ENCODE assay signal across 9 mouse cellular contexts in genomic region chr11:32009961-32010662, GRCm38 (mm10). TPM values are rescaled to one million over a fixed set of nuclear protein-coding genes. Genes with fewer than 3 reads are reported as not detected.
A peak's percentile ranks its signal among the peaks of the same experiment; 100 is the strongest.
DNase-seq lines count a peak whose midpoint lies in the region; ATAC-seq and TF ChIP-seq lines count a peak whose summit lies in the region.
"Had no signal": no experiment of that assay in that cellular context is flagged by ENCODE, and none has a peak within 500 bp of the region (broad histone marks: within the 10 kb centered on the region; RNA-seq: fewer than 3 reads in every experiment).

No protein-coding gene starts in this region.

- H3K9me3 ChIP-seq in lung, embryonic 14.5 days (ENCODE audit: low read depth, low read length): no peaks in the 10 kb centered on the region
- peaks cover 19% of the 10 kb centered on the region for H3K9me3 ChIP-seq in forebrain, embryonic 13.5 days (replicated peaks)

- no peak for TF ChIP-seq POLR2A in brain, embryonic 14.5 days (IDR thresholded peaks at IDR 0.05; ENCODE audit: borderline replicate concordance, extremely low read depth, insufficient read depth, insufficient read length, poor library complexity, severe bottlenecking)

- H3K4me1 ChIP-seq in lung, embryonic 14.5 days (ENCODE audit: insufficient read depth): no peaks in the 10 kb centered on the region
- H3K4me1 ChIP-seq in forebrain, embryonic 13.5 days: peaks cover 60% of the 10 kb centered on the region

- ATAC-seq in lung, embryonic 14.5 days (ENCODE audit: insufficient read depth): peak; percentile 77
- ATAC-seq in forebrain, embryonic 13.5 days: peak; percentile 85

- H3K4me3 ChIP-seq in lung, embryonic 14.5 days (ENCODE audit: low read depth, low read length): no peak overlapping the region
- H3K4me3 ChIP-seq in forebrain, embryonic 13.5 days: 0 out of 2 replicates have a peak overlapping the region, but pooled peaks have one; percentile 7

- no peak overlapping the region for H3K4me2 ChIP-seq in lung, embryonic 14.5 days
- H3K4me2 ChIP-seq in forebrain, embryonic 13.5 days: peak overlapping the region; percentile 48

- 22% methylated on average over 13 of the region's 13 CpGs for WGBS in lung, embryonic 14.5 days
- 4% methylated on average over 13 of the region's 13 CpGs for WGBS in forebrain, embryonic 13.5 days

- H3K27me3 ChIP-seq in lung, embryonic 14.5 days (ENCODE audit: insufficient read depth, low read length): no peaks in the 10 kb centered on the region
- H3K27me3 ChIP-seq in forebrain, embryonic 13.5 days: no peaks in the 10 kb centered on the region

- H3K36me3 ChIP-seq in lung, embryonic 14.5 days (ENCODE audit: insufficient read depth): no peaks in the 10 kb centered on the region
- peaks cover 53% of the 10 kb centered on the region for H3K36me3 ChIP-seq in forebrain, embryonic 13.5 days (ENCODE audit: poor library complexity, severe bottlenecking)

- DNase-seq in lung, embryonic 14.5 days: peak; percentile 48
- no peak for DNase-seq in lung, adult 18-20 months
- DNase-seq in brain, embryonic 14.5 days (ENCODE audit: low read depth): peak; percentile 86
- DNase-seq in lung, postnatal 14 days: peak; percentile 27
- DNase-seq in T-cell, adult 2 months (ENCODE audit: low spot score): no peak
- DNase-seq in urinary bladder, postnatal 25 days (ENCODE audit: low spot score): no peak
- no peak for DNase-seq in left cerebral cortex, adult 11 months (ENCODE audit: low spot score)

- 0 out of 2 replicates have a peak overlapping the region, but pooled peaks have one; percentile 1 for H3K27ac ChIP-seq in lung, embryonic 14.5 days (ENCODE audit: low read depth)
- H3K27ac ChIP-seq in forebrain, embryonic 13.5 days: peak overlapping the region; percentile 90
- H3K27ac ChIP-seq: kidney, postnatal 0 days had no signal

- H3K9ac ChIP-seq in lung, embryonic 14.5 days: no peak overlapping the region
- peak overlapping the region; percentile 40; the same call in 1 of the 2 replicates for H3K9ac ChIP-seq in forebrain, embryonic 13.5 days

- no peak for TF ChIP-seq CTCF in lung, embryonic 14.5 days (IDR thresholded peaks at IDR 0.05; ENCODE audit: low read depth)
- no peak for TF ChIP-seq CTCF in brain, embryonic 14.5 days (IDR thresholded peaks at IDR 0.05; ENCODE audit: borderline replicate concordance, extremely low read depth, insufficient read depth, insufficient read length)

RNA-seq across cellular contexts. Expression of gene Nsg2, which starts 9.8 kb away (rescaled TPM):
- polyA plus RNA-seq in lung, embryonic 14.5 days (2014; fragmentation: Nextera tagmentation; extraction: Ambion mirVana): 0.25 and 0.55 TPM in 2 replicates
- 951 and 982 TPM in 2 replicates for polyA plus RNA-seq in brain, embryonic 14.5 days (2012; rRNA removed)
- 358 and 394 TPM in 2 replicates for polyA plus RNA-seq in forebrain, embryonic 13.5 days (2015; fragmentation: Nextera tagmentation; extraction: Ambion mirVana)

RNA-seq across cellular contexts. Expression of gene 4930524B15Rik, which starts 44.7 kb away (rescaled TPM):
- 0.12 TPM in 1 of 2 replicates, not detected in the other for polyA plus RNA-seq in lung, embryonic 14.5 days (2014; fragmentation: Nextera tagmentation; extraction: Ambion mirVana)
- polyA plus RNA-seq in brain, embryonic 14.5 days (2012; rRNA removed): 0.33 TPM in 2 replicates
- 0.10 and 0.25 TPM in 2 replicates for polyA plus RNA-seq in forebrain, embryonic 13.5 days (2015; fragmentation: Nextera tagmentation; extraction: Ambion mirVana)

Comparison
In these comparisons a context has a peak if more than half of its experiments do, and no peak if none do; other contexts are left out.
1. DNase-seq: peak in lung, embryonic 14.5 days (single experiment), brain, embryonic 14.5 days (single experiment) and lung, postnatal 14 days (single experiment); none in lung, adult 18-20 months (0 of 2), T-cell, adult 2 months (single experiment), urinary bladder, postnatal 25 days (single experiment) and left cerebral cortex, adult 11 months (single experiment).
2. RNA of gene Nsg2, which starts 9.8 kb away (polyA plus RNA-seq): 951 to 982 TPM in brain, embryonic 14.5 days and 358 to 394 TPM in forebrain, embryonic 13.5 days; 0.25 to 0.55 TPM in lung, embryonic 14.5 days; every median in the first group is over 100 times any median in the second.